Mouse (Mus musculus) kidney, adult 9 months (tissue): ENCODE measurements around the gene Stmn3.

ENCODE experiments used
- DNase-seq: peaks from one replicate; pipeline ENCODE4 v3.0.0; 2022

Stmn3 gene

DNA sequence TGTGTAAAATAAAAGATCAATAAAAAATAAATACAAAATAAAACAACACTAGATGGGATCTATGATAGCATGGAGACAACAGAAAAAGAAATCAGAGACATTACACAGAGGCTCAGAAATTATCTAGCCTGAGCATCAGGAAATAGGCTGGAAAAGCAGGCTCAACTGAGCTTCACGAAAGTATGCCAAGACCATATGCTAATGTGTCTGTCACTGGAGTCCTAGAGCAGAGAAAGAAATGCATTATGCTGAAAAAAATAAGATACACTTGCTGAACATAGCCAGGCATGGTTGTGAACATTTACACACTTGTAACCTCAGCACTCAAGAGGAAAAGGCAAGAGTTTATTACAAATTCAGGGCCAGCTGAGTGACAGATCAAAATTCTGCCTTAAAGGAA is 34.3 kb downstream of the Stmn3 start:
- DNase-seq = no peak

DNA sequence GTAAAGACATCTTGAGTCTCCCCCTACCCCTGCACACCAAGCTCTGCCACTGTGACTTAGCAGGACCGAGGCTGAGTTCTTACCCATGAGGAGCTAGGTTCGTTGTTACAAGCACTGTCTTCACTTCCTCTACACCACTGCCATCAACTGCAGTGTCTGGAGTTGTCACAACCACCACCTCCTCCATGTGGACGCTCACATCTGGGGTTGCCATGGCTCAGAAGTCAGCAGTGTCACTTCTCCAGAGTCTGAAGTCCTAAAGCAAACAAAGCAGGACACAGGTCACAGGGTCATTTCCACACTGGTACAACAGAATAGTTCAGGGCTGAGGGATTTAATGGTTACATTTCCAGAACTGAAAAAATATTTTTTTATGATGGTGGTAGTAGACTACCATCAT is 36.4 kb downstream of the Stmn3 start:
- DNase-seq = no peak

DNA sequence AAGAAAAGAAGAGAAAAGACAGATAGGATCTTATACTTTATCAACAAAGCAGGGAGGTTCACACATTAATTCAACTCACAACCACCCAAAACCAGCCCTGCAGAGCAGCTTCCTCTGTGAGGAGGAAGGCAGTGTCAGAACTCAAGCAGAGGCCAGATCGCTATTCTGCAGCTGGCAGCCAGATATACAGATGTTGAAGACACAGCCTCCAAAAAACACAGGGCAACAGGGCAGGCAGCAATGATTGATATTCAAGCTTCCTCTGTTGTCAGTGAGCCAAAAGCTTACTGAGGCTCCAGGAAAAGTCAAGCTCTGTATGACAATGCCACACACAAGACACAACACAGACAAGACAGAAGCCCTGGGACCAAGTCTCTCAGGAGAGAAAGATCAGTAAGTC is 37.5 kb downstream of the Stmn3 start:
- DNase-seq = peak; percentile 78

- DNase-seq = no peak
Observed at GRCm38 (mm10) chr2:181274639-181275038, 39.7 kb downstream of the Stmn3 start.

- DNase-seq = no peak
Observed at GRCm38 (mm10) chr2:181273829-181274228, 40.5 kb downstream of the Stmn3 start.

DNA sequence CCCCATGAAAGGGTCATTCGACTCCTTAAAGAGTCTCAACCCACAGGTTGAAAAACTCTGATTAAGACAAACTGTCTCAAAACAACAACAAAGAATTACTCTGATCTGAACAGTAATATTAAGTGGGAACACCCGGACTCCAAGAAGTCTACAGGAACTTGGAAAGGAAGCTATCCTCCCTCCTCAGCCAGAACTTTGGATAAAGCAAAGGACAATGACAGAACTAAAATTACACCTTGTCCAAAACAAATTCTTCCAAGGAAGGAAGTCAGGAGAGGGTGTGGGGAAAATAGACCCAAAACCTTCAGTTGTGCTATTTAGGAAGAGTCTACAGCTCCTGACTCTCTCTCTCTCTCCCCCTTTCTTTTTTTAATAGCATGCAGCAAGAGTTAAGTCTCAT is 42.2 kb downstream of the Stmn3 start:
- DNase-seq = peak; percentile 52

DNA sequence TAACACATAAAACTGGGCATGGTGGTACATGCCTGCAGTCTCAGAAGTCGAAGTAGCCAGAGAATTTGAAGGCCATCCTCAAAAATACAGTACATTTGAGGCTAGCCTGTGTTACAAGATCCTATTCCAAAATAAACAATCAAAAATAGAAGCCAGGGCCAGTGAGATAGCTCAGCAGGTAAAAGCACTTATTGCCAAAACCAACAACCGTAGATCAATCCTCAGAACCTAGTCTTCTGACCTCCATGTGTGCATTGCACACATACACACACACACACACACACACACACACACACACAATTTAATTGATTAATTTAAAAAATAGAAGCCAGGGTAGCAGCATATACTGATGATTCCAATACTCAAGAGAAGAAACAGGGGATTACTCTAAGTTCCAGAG is 47.5 kb downstream of the Stmn3 start:
- DNase-seq = no peak
